Mouse (Mus musculus): ENCODE data around the gene Tnfrsf25.
A peak's percentile ranks its signal among the peaks of the same experiment; 100 is the strongest.

The Tnfrsf25 gene

DNA sequence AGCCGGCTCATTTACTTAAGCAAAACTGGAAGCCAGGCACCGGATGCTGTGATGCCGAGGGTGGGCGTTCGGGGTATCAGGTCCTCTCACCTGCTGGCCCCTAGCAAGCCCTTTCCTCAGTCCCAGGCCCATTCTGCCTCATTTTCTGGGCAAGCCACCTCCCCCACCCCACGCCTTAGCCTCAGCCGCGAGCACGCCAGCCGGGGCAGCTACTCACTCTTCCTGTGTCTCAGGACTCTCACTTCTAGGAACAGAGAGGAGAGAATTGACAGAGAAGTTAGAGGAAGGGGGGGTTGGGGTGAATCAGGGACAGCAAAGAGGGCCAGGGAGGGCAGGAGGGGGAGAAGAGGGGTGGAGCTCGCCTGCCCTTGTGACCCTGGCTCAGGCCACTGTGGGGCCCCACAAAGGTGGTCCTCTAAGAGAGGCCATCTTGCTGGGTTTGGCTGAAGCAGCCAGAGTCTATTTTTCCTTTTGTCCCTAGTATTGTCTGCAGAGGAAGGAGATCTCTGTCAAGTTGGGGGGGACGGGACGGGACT lies 13.7 kb downstream of the Tnfrsf25 start:
- no peak for TF ChIP-seq NANOG (IDR thresholded peaks at IDR 0.05; ENCODE audit: borderline replicate concordance, low read length)
- no peak for TF ChIP-seq POU5F1 (IDR thresholded peaks at IDR 0.05; ENCODE audit: borderline replicate concordance, low read length)
- TF ChIP-seq CTCF (conservative IDR thresholded peaks at IDR 0.05; ENCODE audit: low read length): no peak
- Histone ChIP-seq H3K36me3 (ENCODE audit: insufficient read depth, low read length) (0 out of 2 replicates have a peak, but pooled peaks cover 3% of the 10 kb centered on the region), H3K4me1 (replicated peaks; ENCODE audit: low read depth, low read length) (peaks cover 89% of the 10 kb centered on the region), H3K27me3 (ENCODE audit: insufficient read depth, low read length) (peaks cover 96% of the 10 kb centered on the region), H3K4me3 (replicated peaks; ENCODE audit: low read length) (no peak overlapping the region), H3K9me3 (ENCODE audit: low read length) (0 out of 2 replicates have a peak, but pooled peaks cover 2% of the 10 kb centered on the region)

DNA sequence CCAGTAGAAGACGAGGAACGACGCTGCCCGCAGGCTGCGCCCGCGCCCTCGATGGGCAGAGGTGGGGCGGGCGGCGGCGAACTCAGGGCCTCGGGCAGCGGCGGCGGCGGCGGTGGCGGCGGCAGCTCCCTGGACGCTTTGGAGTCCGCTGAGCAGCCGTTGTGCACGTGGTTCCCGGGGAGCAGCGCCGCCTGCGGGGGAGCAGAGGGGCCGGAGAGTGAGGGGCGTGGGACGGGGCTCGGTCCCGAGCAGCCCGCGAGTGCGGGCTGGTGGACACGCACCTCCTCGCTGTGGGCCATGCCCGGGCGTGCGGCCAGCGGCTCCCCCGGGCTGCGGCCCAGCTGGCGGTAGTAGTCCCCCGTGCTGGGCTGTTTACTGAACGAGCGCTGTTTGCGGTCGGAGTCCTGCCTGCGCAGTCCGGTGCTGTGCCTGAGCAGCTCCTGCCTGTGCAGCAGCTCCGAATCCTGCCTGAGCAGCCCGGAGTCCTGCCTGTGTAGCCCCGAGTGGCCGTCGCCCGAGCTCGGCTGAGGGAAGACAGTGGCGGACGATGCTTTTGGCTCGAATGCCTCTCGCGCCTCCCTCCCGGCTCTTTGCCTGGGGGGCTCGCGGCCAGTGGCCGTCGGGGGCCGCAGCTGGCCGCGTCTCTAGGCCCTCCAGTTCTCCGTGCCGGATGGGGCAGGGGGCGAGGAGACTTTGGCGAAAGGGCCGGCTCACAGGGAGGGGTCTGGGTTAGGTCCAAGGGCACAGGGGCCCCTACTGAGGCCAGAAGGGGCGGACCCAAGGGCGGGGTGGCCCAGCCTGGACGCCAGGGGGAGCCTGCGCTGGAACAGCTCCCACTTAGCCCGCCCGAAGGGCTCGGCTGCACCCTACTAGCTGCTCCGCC lies 15.3 kb downstream of the Tnfrsf25 start:
- peak overlapping the region; percentile 84 for H3K4me3 ChIP-seq (replicated peaks; ENCODE audit: low read length)
- no peak for TF ChIP-seq POU5F1 (IDR thresholded peaks at IDR 0.05; ENCODE audit: borderline replicate concordance, low read length)
- TF ChIP-seq CTCF (conservative IDR thresholded peaks at IDR 0.05; ENCODE audit: low read length): no peak
- TF ChIP-seq NANOG (IDR thresholded peaks at IDR 0.05; ENCODE audit: borderline replicate concordance, low read length): no peak

GRCm38 (mm10) chr4:152131809-152132771 lies 16.4 kb downstream of the Tnfrsf25 start:
- Histone ChIP-seq H3K4me1 (replicated peaks; ENCODE audit: low read depth, low read length) (peaks cover 86% of the 10 kb centered on the region), H3K27me3 (ENCODE audit: insufficient read depth, low read length) (peaks cover 72% of the 10 kb centered on the region), H3K36me3 (ENCODE audit: insufficient read depth, low read length) (0 out of 2 replicates have a peak, but pooled peaks cover 3% of the 10 kb centered on the region), H3K4me3 (replicated peaks; ENCODE audit: low read length) (peak overlapping the region; percentile 84), H3K9me3 (ENCODE audit: low read length) (no peaks in the 10 kb centered on the region)
- no peak for TF ChIP-seq POU5F1 (IDR thresholded peaks at IDR 0.05; ENCODE audit: borderline replicate concordance, low read length)
- no peak for TF ChIP-seq CTCF (conservative IDR thresholded peaks at IDR 0.05; ENCODE audit: low read length)
- TF ChIP-seq NANOG (IDR thresholded peaks at IDR 0.05; ENCODE audit: borderline replicate concordance, low read length): no peak

More for the DNA sequence above, 15.3 kb downstream of the Tnfrsf25 start:
- Histone ChIP-seq H3K27me3 (ENCODE audit: insufficient read depth, low read length) (peaks cover 80% of the 10 kb centered on the region), H3K36me3 (ENCODE audit: insufficient read depth, low read length) (0 out of 2 replicates have a peak, but pooled peaks cover 3% of the 10 kb centered on the region), H3K4me1 (replicated peaks; ENCODE audit: low read depth, low read length) (peaks cover 90% of the 10 kb centered on the region), H3K9me3 (ENCODE audit: low read length) (no peaks in the 10 kb centered on the region)

GRCm38 (mm10) chr4:152132772-152133169 lies 17.0 kb downstream of the Tnfrsf25 start:
- TF ChIP-seq POU5F1 (IDR thresholded peaks at IDR 0.05; ENCODE audit: borderline replicate concordance, low read length) (no peak), NANOG (IDR thresholded peaks at IDR 0.05; ENCODE audit: borderline replicate concordance, low read length) (no peak), CTCF (conservative IDR thresholded peaks at IDR 0.05; ENCODE audit: low read length) (no peak)
- Histone ChIP-seq H3K27me3 (ENCODE audit: insufficient read depth, low read length) (peaks cover 69% of the 10 kb centered on the region), H3K9me3 (ENCODE audit: low read length) (no peaks in the 10 kb centered on the region), H3K4me3 (replicated peaks; ENCODE audit: low read length) (peak overlapping the region; percentile 84; the same call in 1 of the 2 replicates), H3K4me1 (replicated peaks; ENCODE audit: low read depth, low read length) (peaks cover 80% of the 10 kb centered on the region), H3K36me3 (ENCODE audit: insufficient read depth, low read length) (0 out of 2 replicates have a peak, but pooled peaks cover under 1% of the 10 kb centered on the region)

DNA sequence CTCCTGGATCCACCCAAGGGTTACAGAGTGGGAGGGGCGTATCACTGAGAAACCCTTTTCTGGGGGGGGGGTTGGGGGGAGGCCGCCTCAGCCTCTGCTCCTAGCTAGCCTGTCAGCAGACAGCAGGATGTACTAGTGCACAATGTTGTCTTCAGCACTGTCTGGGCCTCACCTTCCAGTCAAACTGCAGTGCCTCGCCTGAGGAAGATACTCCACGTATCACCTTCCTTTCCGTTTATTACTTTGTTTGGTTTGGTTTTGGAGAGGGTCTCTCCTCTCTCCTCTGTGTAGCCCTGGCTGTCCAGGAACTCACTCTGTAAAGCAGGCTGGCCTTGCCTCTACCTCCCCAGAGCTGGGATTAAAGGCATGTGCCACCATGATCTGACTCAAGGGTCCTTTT lies 17.5 kb downstream of the Tnfrsf25 start:
- TF ChIP-seq POU5F1 (IDR thresholded peaks at IDR 0.05; ENCODE audit: borderline replicate concordance, low read length): no peak
- no peak for TF ChIP-seq CTCF (conservative IDR thresholded peaks at IDR 0.05; ENCODE audit: low read length)
- TF ChIP-seq NANOG (IDR thresholded peaks at IDR 0.05; ENCODE audit: borderline replicate concordance, low read length): no peak
- Histone ChIP-seq H3K36me3 (ENCODE audit: insufficient read depth, low read length) (no peaks in the 10 kb centered on the region), H3K4me3 (replicated peaks; ENCODE audit: low read length) (no peak overlapping the region), H3K27me3 (ENCODE audit: insufficient read depth, low read length) (peaks cover 65% of the 10 kb centered on the region), H3K4me1 (replicated peaks; ENCODE audit: low read depth, low read length) (peaks cover 78% of the 10 kb centered on the region), H3K9me3 (ENCODE audit: low read length) (no peaks in the 10 kb centered on the region)

- Histone ChIP-seq H3K4me3 (replicated peaks; ENCODE audit: low read length) (no peak overlapping the region), H3K9me3 (ENCODE audit: low read length) (no peaks in the 10 kb centered on the region), H3K27me3 (ENCODE audit: insufficient read depth, low read length) (peaks cover 52% of the 10 kb centered on the region), H3K36me3 (ENCODE audit: insufficient read depth, low read length) (no peaks in the 10 kb centered on the region), H3K4me1 (replicated peaks; ENCODE audit: low read depth, low read length) (peaks cover 72% of the 10 kb centered on the region)
- no peak for TF ChIP-seq POU5F1 (IDR thresholded peaks at IDR 0.05; ENCODE audit: borderline replicate concordance, low read length)
- TF ChIP-seq CTCF (conservative IDR thresholded peaks at IDR 0.05; ENCODE audit: low read length): peak; percentile 97
These were observed 18.8 kb downstream of the Tnfrsf25 start for GRCm38 (mm10) chr4:152134507-152134906.

- H3K27me3 ChIP-seq (ENCODE audit: insufficient read depth, low read length): peaks cover 43% of the 10 kb centered on the region
- TF ChIP-seq NANOG (IDR thresholded peaks at IDR 0.05; ENCODE audit: borderline replicate concordance, low read length) (no peak), CTCF (conservative IDR thresholded peaks at IDR 0.05; ENCODE audit: low read length) (no peak), POU5F1 (IDR thresholded peaks at IDR 0.05; ENCODE audit: borderline replicate concordance, low read length) (no peak)
- H3K9me3 ChIP-seq (ENCODE audit: low read length): no peaks in the 10 kb centered on the region
- H3K36me3 ChIP-seq (ENCODE audit: insufficient read depth, low read length): no peaks in the 10 kb centered on the region
- H3K4me1 ChIP-seq (replicated peaks; ENCODE audit: low read depth, low read length): peaks cover 63% of the 10 kb centered on the region
- H3K4me3 ChIP-seq (replicated peaks; ENCODE audit: low read length): no peak overlapping the region
These were observed 19.6 kb downstream of the Tnfrsf25 start for GRCm38 (mm10) chr4:152135363-152135762.
